Mouse (Mus musculus) CD4-positive, CD25-positive, alpha-beta regulatory T cell, adult 9 weeks (primary cell): ENCODE measurements around the gene Foxi3. TPM values are rescaled to one million over a fixed set of nuclear protein-coding genes. Genes with fewer than 3 reads are reported as not detected.

Source experiments
- polyA plus RNA-seq: library from polyadenylated mRNA; unstranded; fragments of 100-300 nt; shearing (Covaris generic); gene quantifications from one replicate; pipeline ENCODE4 v1.2.1, GENCODE M21; 2017

Gene Foxi3
- not detected for polyA plus RNA-seq

GRCm38 (mm10) chr6:70956285-70956912 lies at the start of gene Foxi3:
Gene Foxi3 (plus strand): TSS chr6:70956531.

GRCm38 (mm10) chr6:70918827-70919226 lies 37.5 kb upstream of the Foxi3 start, which contains the start of gene Tex37:
Gene Tex37 (minus strand): TSS chr6:70918927.

Other genes with a start within 250 kb of the Foxi3 start
- 3.5 TPM for gene Rpia, start 164.3 kb upstream of the Foxi3 start, polyA plus RNA-seq
- gene Eif2ak3, start 112.0 kb upstream of the Foxi3 start, polyA plus RNA-seq: 3.1 TPM
- not detected for gene Tex37, start 37.6 kb upstream of the Foxi3 start, polyA plus RNA-seq
- gene Thnsl2, start 187.9 kb downstream of the Foxi3 start, polyA plus RNA-seq: 3.5 TPM
- not detected for gene Fabp1, start 243.3 kb downstream of the Foxi3 start, polyA plus RNA-seq